Mouse (Mus musculus) intestine, embryonic 14.5 days (tissue): ENCODE data around the gene Efs. TPM values are rescaled to one million over a fixed set of nuclear protein-coding genes. Genes with fewer than 3 reads are reported as not detected.
"Not testable (repeated sequence)": the region's sequence is repeated elsewhere in the genome, so short reads cannot be mapped to it uniquely, and the experiment has no call there.

Experiments used
- ATAC-seq: fragments of 200-750 bp; cut with Nextera tagmentation; replicated peaks from 2 replicates; pipeline ENCODE4 v1.8.0; 2017; ENCODE audit warnings: low read depth, moderate number of reproducible peaks, moderate TSS enrichment, moderate library complexity; ENCODE audit not compliant: low FRiP score, low TSS enrichment
- DNase-seq: peaks from one replicate; pipeline ENCODE4 v3.0.0-alpha.2; 2018; ENCODE audit warnings: low spot score
- H3K27ac ChIP-seq: fragments of 300-500 bp; sonication (generic); 2 replicates; pipeline ENCODE4 v1.5.1; 2014; ENCODE audit warnings: low read depth, mild to moderate bottlenecking, control low read depth
- H3K27me3 ChIP-seq: fragments of 300-500 bp; sonication (generic); replicated peaks from 2 replicates; pipeline ENCODE4 v1.6.1; 2014; ENCODE audit warnings: low read length, control low read depth; ENCODE audit not compliant: control insufficient read depth, insufficient read depth
- H3K36me3 ChIP-seq: fragments of 300-500 bp; sonication (generic); 2 replicates; pipeline ENCODE4 v1.6.1; 2014; ENCODE audit warnings: low read length, control low read depth; ENCODE audit not compliant: control insufficient read depth, insufficient read depth
- H3K4me1 ChIP-seq: fragments of 300-500 bp; sonication (generic); replicated peaks from 2 replicates; pipeline ENCODE4 v1.6.1; 2014; ENCODE audit warnings: low read length, control low read depth, mixed read lengths; ENCODE audit not compliant: control insufficient read depth, insufficient read depth
- H3K4me2 ChIP-seq: fragments of 300-500 bp; sonication (generic); 2 replicates; pipeline ENCODE4 v1.6.1; 2014; ENCODE audit warnings: low read length
- H3K4me3 ChIP-seq: fragments of 300-500 bp; sonication (generic); 2 replicates; pipeline ENCODE4 v1.5.1; 2014; ENCODE audit warnings: low read depth, low read length, control low read depth, mixed read lengths
- H3K9ac ChIP-seq: fragments of 300-500 bp; sonication (generic); 2 replicates; pipeline ENCODE4 v1.6.1; 2014; ENCODE audit warnings: mild to moderate bottlenecking, low read length
- H3K9me3 ChIP-seq: fragments of 300-500 bp; sonication (generic); 2 replicates; pipeline ENCODE4 v1.6.1; 2016; ENCODE audit warnings: low read length, control low read depth; ENCODE audit not compliant: control insufficient read depth
- WGBS: fragments of 180-500 bp; shearing (Covaris S2); extraction: QIAGEN DNeasy Blood & Tissue Kit; methylation state at CpG from one replicate; pipeline ENCODE4 v1.1.7; 2014; 5-methylcytosine and 5-hydroxymethylcytosine counted together
- polyA plus RNA-seq: library from polyadenylated mRNA; unstranded; fragments of >200 nt; fragmentation: Nextera tagmentation; extraction: Ambion mirVana; gene quantifications from 2 replicates; pipeline ENCODE4 v1.2.1, GENCODE M21; 2014

Gene Efs
- polyA plus RNA-seq, 1 experiment from 2014 or later = 31.6 TPM

- DNase-seq (no peak), ATAC-seq (no peak)
- WGBS = 91% methylated on average over 11 of the region's 11 CpGs
- H3K4me1 ChIP-seq = no peaks in the 10 kb centered on the region
- H3K27ac ChIP-seq = no peak overlapping the region
- H3K27me3 ChIP-seq = no peaks in the 10 kb centered on the region
- H3K4me2 ChIP-seq = no peak overlapping the region
- no peaks in the 10 kb centered on the region for H3K9me3 ChIP-seq
- no peak overlapping the region for H3K4me3 ChIP-seq
- no peaks in the 10 kb centered on the region for H3K36me3 ChIP-seq
- H3K9ac ChIP-seq = no peak overlapping the region
Observed at GRCm38 (mm10) chr14:54963727-54964126, 37.8 kb upstream of the Efs start.

- ATAC-seq = no peak
- Histone ChIP-seq H3K27ac (no peak overlapping the region), H3K9me3 (no peaks in the 10 kb centered on the region), H3K4me1 (no peaks in the 10 kb centered on the region), H3K9ac (no peak overlapping the region), H3K4me3 (no peak overlapping the region), H3K27me3 (no peaks in the 10 kb centered on the region), H3K36me3 (no peaks in the 10 kb centered on the region), H3K4me2 (no peak overlapping the region)
- WGBS = 77% methylated on average over 7 of the region's 7 CpGs
- DNase-seq = no peak
Observed at GRCm38 (mm10) chr14:54962714-54963113, 36.8 kb upstream of the Efs start.

- WGBS = 77% methylated on average over 5 of the region's 5 CpGs
- DNase-seq (no peak), ATAC-seq (no peak)
- no peaks in the 10 kb centered on the region for H3K4me1 ChIP-seq
- H3K4me3 ChIP-seq = no peak overlapping the region
- no peak overlapping the region for H3K9ac ChIP-seq
- H3K4me2 ChIP-seq = no peak overlapping the region
- no peak overlapping the region for H3K27ac ChIP-seq
- H3K9me3 ChIP-seq = no peaks in the 10 kb centered on the region
- H3K27me3 ChIP-seq = no peaks in the 10 kb centered on the region
- no peaks in the 10 kb centered on the region for H3K36me3 ChIP-seq
Observed at GRCm38 (mm10) chr14:54961487-54961886, 35.6 kb upstream of the Efs start.

DNA sequence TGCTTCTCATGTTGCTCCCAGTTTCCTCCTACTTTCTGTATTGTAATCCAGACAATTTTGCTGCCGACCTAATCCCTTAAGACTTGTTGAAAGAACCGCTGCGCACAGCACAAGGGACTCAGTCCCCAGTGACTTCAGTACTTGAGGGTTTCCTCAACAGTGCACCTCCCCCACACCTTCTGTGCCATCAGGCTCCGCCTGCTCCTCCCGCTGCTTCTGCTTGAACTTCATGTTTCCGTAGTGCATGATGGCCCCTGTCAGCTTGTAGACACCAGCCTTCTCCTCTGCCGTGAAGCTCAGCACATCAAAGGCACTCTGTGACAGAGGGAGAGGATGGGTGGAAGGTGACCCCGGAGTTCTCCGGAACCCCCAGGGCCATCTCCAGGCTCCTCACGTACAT lies 34.8 kb upstream of the Efs start:
- no peak for DNase-seq
- Histone ChIP-seq H3K27ac (no peak overlapping the region), H3K4me2 (no peak overlapping the region), H3K9me3 (no peaks in the 10 kb centered on the region), H3K9ac (no peak overlapping the region), H3K36me3 (no peaks in the 10 kb centered on the region), H3K4me3 (no peak overlapping the region), H3K27me3 (no peaks in the 10 kb centered on the region), H3K4me1 (no peaks in the 10 kb centered on the region)
- ATAC-seq = no peak
- 69% methylated on average over 10 of the region's 10 CpGs for WGBS

GRCm38 (mm10) chr14:54959853-54960613 lies 34.1 kb upstream of the Efs start:
- H3K36me3 ChIP-seq, H3K4me1 ChIP-seq, H3K9me3 ChIP-seq, H3K9ac ChIP-seq, H3K27ac ChIP-seq, H3K27me3 ChIP-seq, H3K4me2 ChIP-seq, ATAC-seq, DNase-seq, H3K4me3 ChIP-seq: not testable (repeated sequence)
- 90% methylated on average over 12 of the region's 12 CpGs for WGBS

- H3K27ac ChIP-seq = no peak overlapping the region
- H3K9ac ChIP-seq = no peak overlapping the region
Observed at GRCm38 (mm10) chr14:54959197-54959596, 33.3 kb upstream of the Efs start.

DNA sequence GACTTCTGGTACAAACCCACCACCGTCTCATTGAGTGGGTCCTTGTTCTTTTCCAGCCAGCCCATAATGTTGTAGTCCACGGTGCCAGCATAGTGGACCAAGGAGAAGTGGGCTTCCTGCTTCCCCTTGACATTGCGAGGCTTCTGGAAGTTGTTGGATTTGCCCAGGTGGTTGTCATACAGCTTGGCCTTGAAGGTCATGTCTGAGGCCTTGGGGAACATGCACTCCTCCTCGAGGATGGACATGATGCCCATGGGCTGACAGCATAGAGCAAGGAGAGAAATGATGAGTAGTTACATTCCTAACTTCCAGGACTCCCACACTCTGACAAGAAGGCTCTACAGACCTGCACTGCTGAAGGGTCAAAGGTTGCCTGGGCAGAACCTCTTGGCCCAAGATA lies 32.6 kb upstream of the Efs start:
- no peak overlapping the region for H3K4me2 ChIP-seq
- H3K9me3 ChIP-seq = no peaks in the 10 kb centered on the region
- no peak overlapping the region for H3K27ac ChIP-seq
- ATAC-seq = no peak
- WGBS = 89% methylated on average over 4 of the region's 4 CpGs
- no peak overlapping the region for H3K4me3 ChIP-seq
- no peaks in the 10 kb centered on the region for H3K27me3 ChIP-seq
- no peaks in the 10 kb centered on the region for H3K36me3 ChIP-seq
- no peaks in the 10 kb centered on the region for H3K4me1 ChIP-seq
- H3K9ac ChIP-seq = no peak overlapping the region
- DNase-seq = no peak

More at GRCm38 (mm10) chr14:54959197-54959596, 33.3 kb upstream of the Efs start:
- no peaks in the 10 kb centered on the region for H3K9me3 ChIP-seq
- H3K4me2 ChIP-seq = no peak overlapping the region
- DNase-seq (no peak), ATAC-seq (no peak)
- H3K36me3 ChIP-seq = no peaks in the 10 kb centered on the region
- no peak overlapping the region for H3K4me3 ChIP-seq
- no peaks in the 10 kb centered on the region for H3K27me3 ChIP-seq
- WGBS = 83% methylated on average over 3 of the region's 3 CpGs
- H3K4me1 ChIP-seq = no peaks in the 10 kb centered on the region

DNA sequence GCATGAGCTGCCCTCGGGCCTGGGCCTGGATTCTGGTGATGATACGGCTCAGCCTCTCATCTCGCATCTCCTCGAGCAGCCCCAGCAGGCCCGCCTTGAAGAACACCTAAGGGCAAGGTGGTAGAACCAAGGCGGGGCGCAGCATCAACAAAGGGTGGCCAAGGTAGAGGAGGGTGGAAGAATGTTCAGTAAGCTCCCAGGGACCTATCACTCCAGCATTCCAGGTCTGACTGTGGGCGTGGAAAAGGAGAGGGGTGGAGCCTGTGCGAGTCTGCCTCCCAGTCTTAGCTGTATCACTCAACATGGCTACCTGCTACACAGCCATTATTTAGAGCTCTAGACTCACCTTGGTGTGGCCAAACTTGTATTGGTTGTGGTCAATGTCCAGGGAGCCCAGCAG lies 30.6 kb upstream of the Efs start:
- 87% methylated on average over 9 of the region's 9 CpGs for WGBS
- ATAC-seq (no peak), DNase-seq (no peak)
- Histone ChIP-seq H3K4me1 (no peaks in the 10 kb centered on the region), H3K27ac (no peak overlapping the region), H3K4me3 (no peak overlapping the region), H3K27me3 (no peaks in the 10 kb centered on the region), H3K36me3 (no peaks in the 10 kb centered on the region), H3K9me3 (no peaks in the 10 kb centered on the region), H3K9ac (no peak overlapping the region), H3K4me2 (no peak overlapping the region)

DNA sequence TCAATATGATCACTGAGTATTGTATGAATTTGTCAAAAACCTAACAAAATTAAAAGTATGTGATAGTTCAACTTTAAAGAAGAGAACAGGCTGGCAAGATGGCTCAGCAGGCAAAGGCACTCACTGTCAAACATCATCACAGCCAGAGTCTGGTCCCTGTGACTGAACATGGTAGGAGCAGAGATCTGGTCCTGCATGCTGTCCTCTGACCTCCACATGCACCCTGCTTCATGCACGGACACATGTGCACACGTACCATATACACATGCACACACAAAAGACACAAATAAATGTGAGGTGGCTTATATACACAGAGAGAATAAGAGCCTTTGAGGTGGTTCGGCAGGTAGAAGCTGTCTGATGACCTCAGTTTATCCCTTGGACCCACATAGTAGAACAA lies 29.6 kb upstream of the Efs start:
- no peak overlapping the region for H3K4me3 ChIP-seq
- no peaks in the 10 kb centered on the region for H3K36me3 ChIP-seq
- DNase-seq (no peak), ATAC-seq (no peak)
- no peak overlapping the region for H3K9ac ChIP-seq
- H3K9me3 ChIP-seq = no peaks in the 10 kb centered on the region
- no peak overlapping the region for H3K4me2 ChIP-seq
- H3K27me3 ChIP-seq = no peaks in the 10 kb centered on the region
- no peak overlapping the region for H3K27ac ChIP-seq
- no peaks in the 10 kb centered on the region for H3K4me1 ChIP-seq
- WGBS = 75% methylated on average over 3 of the region's 3 CpGs
